Mouse (Mus musculus) hindbrain, embryonic 14.5 days (tissue): ENCODE results near the gene Psmg3. TPM values are rescaled to one million over a fixed set of nuclear protein-coding genes. Genes with fewer than 3 reads are reported as not detected.

Source experiments
- ATAC-seq: fragments of 200-750 bp; cut with Nextera tagmentation; 2 replicates; pipeline ENCODE4 v1.8.0; 2017; ENCODE audit warnings: moderate number of reproducible peaks, mild to moderate bottlenecking, moderate TSS enrichment, moderate library complexity; ENCODE audit not compliant: low FRiP score
- DNase-seq: peaks from one replicate; pipeline ENCODE4 v3.0.0-alpha.2; 2015; ENCODE audit warnings: low spot score
- H3K27ac ChIP-seq: fragments of 300-500 bp; sonication (generic); 2 replicates; pipeline ENCODE4 v1.5.1; 2014; ENCODE audit warnings: mild to moderate bottlenecking, moderate library complexity
- H3K27me3 ChIP-seq: fragments of 300-500 bp; sonication (generic); 2 replicates; pipeline ENCODE4 v1.6.1; 2014; ENCODE audit warnings: mild to moderate bottlenecking, low read length, mixed read lengths; ENCODE audit not compliant: control insufficient read depth, insufficient read depth
- H3K36me3 ChIP-seq: fragments of 300-500 bp; sonication (generic); replicated peaks from 2 replicates; pipeline ENCODE4 v1.6.1; 2014; ENCODE audit not compliant: control insufficient read depth, insufficient read depth
- H3K4me1 ChIP-seq: fragments of 300-500 bp; sonication (generic); replicated peaks from 2 replicates; pipeline ENCODE4 v1.6.1; 2014; ENCODE audit warnings: antibody characterized with exemption, low read length, mixed read lengths; ENCODE audit not compliant: control insufficient read depth, insufficient read depth
- H3K4me2 ChIP-seq: fragments of 300-500 bp; sonication (generic); replicated peaks from 2 replicates; pipeline ENCODE4 v1.6.1; 2014; ENCODE audit warnings: mild to moderate bottlenecking, moderate library complexity
- H3K4me3 ChIP-seq: fragments of 300-500 bp; sonication (generic); replicated peaks from 2 replicates; pipeline ENCODE4 v1.5.1; 2014; ENCODE audit warnings: mild to moderate bottlenecking, low read length
- H3K9ac ChIP-seq: fragments of 300-500 bp; sonication (generic); 2 replicates; pipeline ENCODE4 v1.6.1; 2014
- H3K9me3 ChIP-seq: fragments of 300-500 bp; sonication (generic); 2 replicates; pipeline ENCODE4 v1.6.1; 2016; ENCODE audit warnings: low read length; ENCODE audit not compliant: control insufficient read depth
- WGBS: fragments of 180-500 bp; shearing (Covaris S2); extraction: QIAGEN DNeasy Blood & Tissue Kit; methylation state at CpG from one replicate; pipeline ENCODE4 v1.1.7; 2014; 5-methylcytosine and 5-hydroxymethylcytosine counted together
- polyA plus RNA-seq: library from polyadenylated mRNA; unstranded; fragments of >200 nt; fragmentation: Nextera tagmentation; extraction: Ambion mirVana; gene quantifications from 2 replicates; pipeline ENCODE4 v1.2.1, GENCODE M21; 2014

Psmg3 gene
- polyA plus RNA-seq, 1 experiment from 2014 or later, result 67.5 TPM

- WGBS, result 24% methylated on average over 11 of the region's 11 CpGs
- peak overlapping the region; percentile 82 for H3K4me3 ChIP-seq
- H3K9me3 ChIP-seq, result no peaks in the 10 kb centered on the region
- H3K4me2 ChIP-seq, result peak overlapping the region; percentile 99
- H3K36me3 ChIP-seq, result no peaks in the 10 kb centered on the region
- no peak for ATAC-seq
- H3K9ac ChIP-seq, result peak overlapping the region; percentile 70
- DNase-seq, result no peak
- H3K4me1 ChIP-seq, result peaks cover 21% of the 10 kb centered on the region
- H3K27ac ChIP-seq, result no peak overlapping the region
- no peaks in the 10 kb centered on the region; the same call in 1 of the 2 replicates for H3K27me3 ChIP-seq
Observed at GRCm38 (mm10) chr5:139792159-139792775, 34.4 kb downstream of the Psmg3 start.

- Histone ChIP-seq H3K4me1 (peaks cover 13% of the 10 kb centered on the region), H3K27ac (peak within 1 kb of the TSS; percentile 45; the same call in 1 of the 2 replicates), H3K36me3 (no peaks in the 10 kb centered on the region), H3K9me3 (no peaks in the 10 kb centered on the region), H3K9ac (peak within 1 kb of the TSS; percentile 70), H3K4me2 (peak within 1 kb of the TSS; percentile 99), H3K4me3 (peak within 1 kb of the TSS; percentile 82), H3K27me3 (no peaks in the 10 kb centered on the region; the same call in 1 of the 2 replicates)
- ATAC-seq (peak; percentile 85), DNase-seq (peak; percentile 87)
- WGBS, result under 1% methylated on average over 92 of the region's 92 CpGs
Observed at GRCm38 (mm10) chr5:139791227-139792158, 35.2 kb downstream of the Psmg3 start, which contains the start of gene Mafk. Mafk (plus strand) TSS chr5:139791513.

- Histone ChIP-seq H3K4me2 (no peak overlapping the region), H3K4me3 (no peak overlapping the region), H3K9ac (no peak overlapping the region), H3K27ac (no peak overlapping the region), H3K27me3 (no peaks in the 10 kb centered on the region; the same call in 1 of the 2 replicates), H3K4me1 (peaks cover 12% of the 10 kb centered on the region), H3K36me3 (no peaks in the 10 kb centered on the region), H3K9me3 (no peaks in the 10 kb centered on the region)
- DNase-seq (no peak), ATAC-seq (no peak)
- 55% methylated on average over 4 of the region's 4 CpGs for WGBS
Observed at GRCm38 (mm10) chr5:139789466-139789865, 37.2 kb downstream of the Psmg3 start.

- no peak overlapping the region for H3K9ac ChIP-seq
- no peaks in the 10 kb centered on the region for H3K27me3 ChIP-seq
- H3K9me3 ChIP-seq, result no peaks in the 10 kb centered on the region
- no peak overlapping the region for H3K4me2 ChIP-seq
- no peaks in the 10 kb centered on the region for H3K4me1 ChIP-seq
- ATAC-seq, result no peak
- 85% methylated on average over 8 of the region's 8 CpGs for WGBS
- no peaks in the 10 kb centered on the region for H3K36me3 ChIP-seq
- DNase-seq, result no peak
- H3K4me3 ChIP-seq, result no peak overlapping the region
- no peak overlapping the region for H3K27ac ChIP-seq
Observed at GRCm38 (mm10) chr5:139781406-139781805, 45.3 kb downstream of the Psmg3 start.

GRCm38 (mm10) chr5:139776966-139777365 is 49.7 kb downstream of the Psmg3 start:
- Histone ChIP-seq H3K9me3 (no peaks in the 10 kb centered on the region), H3K4me2 (no peak overlapping the region), H3K4me3 (no peak overlapping the region), H3K27ac (no peak overlapping the region), H3K36me3 (peaks cover 17% of the 10 kb centered on the region), H3K4me1 (peaks cover 7% of the 10 kb centered on the region), H3K27me3 (no peaks in the 10 kb centered on the region), H3K9ac (no peak overlapping the region)
- no peak for ATAC-seq
- WGBS, result 87% methylated on average over 5 of the region's 5 CpGs
- DNase-seq, result no peak

GRCm38 (mm10) chr5:139775216-139775926 is 51.3 kb downstream of the Psmg3 start, which contains the start of gene Ints1:
Ints1 (minus strand) TSS chr5:139775674.
- H3K36me3 ChIP-seq, result peaks cover 33% of the 10 kb centered on the region
- WGBS, result under 1% methylated on average over 54 of the region's 55 CpGs
- H3K9me3 ChIP-seq, result no peaks in the 10 kb centered on the region
- H3K9ac ChIP-seq, result peak within 1 kb of the TSS; percentile 91
- ATAC-seq (peak; percentile 91), DNase-seq (peak; percentile 99)
- H3K4me2 ChIP-seq, result peak within 1 kb of the TSS; percentile 70
- H3K4me3 ChIP-seq, result peak within 1 kb of the TSS; percentile 99
- H3K27ac ChIP-seq, result no peak within 1 kb of the TSS
- H3K27me3 ChIP-seq, result no peaks in the 10 kb centered on the region
- H3K4me1 ChIP-seq, result peaks cover 7% of the 10 kb centered on the region

Other genes starting within 250 kb of the Psmg3 start
- gene Micall2, start 90.5 kb downstream of the Psmg3 start, polyA plus RNA-seq, result 10.6 and 10.7 TPM in 2 replicates
- gene Ints1, start 51.2 kb downstream of the Psmg3 start, polyA plus RNA-seq, result 37.2 and 37.6 TPM in 2 replicates
- 7.1 and 7.8 TPM in 2 replicates for gene Mafk, start 35.4 kb downstream of the Psmg3 start, polyA plus RNA-seq
- 0.08 TPM in 1 of 2 replicates, not detected in the other for gene Tmem184a, start 7.0 kb downstream of the Psmg3 start, polyA plus RNA-seq
- gene Gm26938, start 478 bp downstream of the Psmg3 start, polyA plus RNA-seq, result 0.29 and 0.31 TPM in 2 replicates
- 3.5 and 5.0 TPM in 2 replicates for gene Elfn1, start 81.1 kb upstream of the Psmg3 start, polyA plus RNA-seq